Mouse (Mus musculus) kidney, postnatal 10 days (tissue): ENCODE results near the gene Fibin.

Experiments used
- DNase-seq: peaks from one replicate; pipeline ENCODE4 v3.0.0; 2021; ENCODE audit warnings: mixed read lengths

The Fibin gene

GRCm38 (mm10) chr2:110362432-110363283 lies at the start of gene Fibin:
Fibin (minus strand) TSS chr2:110363183.
- peak; percentile 64 for DNase-seq

DNA sequence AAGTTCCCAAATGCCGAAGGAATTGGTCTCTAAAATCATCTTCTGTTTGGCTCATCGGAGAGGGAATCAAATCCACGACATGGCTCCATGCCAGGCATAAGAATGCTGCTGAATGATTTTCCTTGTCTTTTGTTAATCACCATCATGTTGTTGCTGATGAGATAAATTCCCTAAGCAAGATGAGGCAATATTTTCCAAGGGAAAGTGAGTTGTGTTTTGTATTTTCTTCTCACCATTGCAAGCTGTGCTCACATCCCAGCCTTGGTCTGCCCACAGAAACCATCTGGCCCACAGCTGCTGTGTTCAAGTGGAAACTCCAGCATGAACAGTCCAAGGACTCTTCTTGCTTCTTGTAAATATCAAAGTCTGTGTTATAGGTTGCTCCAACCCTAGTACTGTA lies 48.4 kb upstream of the Fibin start:
- DNase-seq: no peak

- DNase-seq: no peak
These were observed 45.8 kb upstream of the Fibin start for GRCm38 (mm10) chr2:110408757-110409156.

DNA sequence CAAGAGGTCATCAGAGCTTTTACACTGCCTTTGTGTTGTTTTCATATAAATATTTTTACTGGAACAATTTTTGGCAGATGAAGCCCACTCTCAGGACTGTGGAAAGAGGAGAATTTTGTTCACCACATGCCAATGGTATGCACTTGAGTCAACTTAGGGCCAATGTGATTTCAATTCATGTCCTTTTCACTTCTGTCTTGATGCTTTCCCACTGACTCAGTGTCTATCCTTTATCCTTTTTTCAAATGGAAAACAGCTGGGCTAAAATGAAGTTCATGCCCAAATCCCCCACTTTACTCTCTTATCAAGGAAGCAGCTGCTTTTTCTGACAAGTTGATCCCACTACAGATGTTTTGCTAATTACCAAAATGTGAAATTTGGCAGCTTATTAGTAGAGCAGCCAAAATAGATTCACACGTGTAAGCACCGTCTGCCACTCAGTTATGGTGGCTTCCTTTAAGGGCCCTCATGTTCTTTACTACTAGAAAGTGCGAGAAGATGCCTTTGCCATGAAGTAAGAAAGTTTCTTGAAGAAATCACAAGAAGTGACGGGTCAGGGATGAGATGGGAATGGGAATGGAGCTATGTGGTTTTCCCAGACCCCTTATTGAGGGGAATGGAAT lies 29.8 kb upstream of the Fibin start:
- DNase-seq: no peak

GRCm38 (mm10) chr2:110390736-110391409 lies 27.9 kb upstream of the Fibin start:
- no peak for DNase-seq

DNA sequence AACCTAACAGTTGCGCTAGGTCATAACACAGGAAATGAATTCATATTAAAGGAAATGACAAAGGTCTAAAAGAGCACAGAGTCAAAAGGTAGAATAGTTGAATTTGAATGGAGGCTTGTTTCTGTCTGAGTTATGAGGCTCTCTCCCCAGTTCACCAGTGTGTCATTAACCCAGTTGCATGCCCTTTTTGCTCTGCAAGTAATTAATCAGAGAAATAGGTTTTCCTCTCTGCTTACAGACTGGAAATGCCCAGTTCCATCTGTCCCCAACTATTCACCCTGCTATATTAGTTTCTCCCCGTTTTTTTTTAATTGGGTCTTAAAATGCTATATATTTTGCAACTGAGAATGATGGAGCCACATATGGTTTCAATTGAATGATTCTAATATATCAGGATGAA lies 16.8 kb upstream of the Fibin start:
- DNase-seq: no peak

DNA sequence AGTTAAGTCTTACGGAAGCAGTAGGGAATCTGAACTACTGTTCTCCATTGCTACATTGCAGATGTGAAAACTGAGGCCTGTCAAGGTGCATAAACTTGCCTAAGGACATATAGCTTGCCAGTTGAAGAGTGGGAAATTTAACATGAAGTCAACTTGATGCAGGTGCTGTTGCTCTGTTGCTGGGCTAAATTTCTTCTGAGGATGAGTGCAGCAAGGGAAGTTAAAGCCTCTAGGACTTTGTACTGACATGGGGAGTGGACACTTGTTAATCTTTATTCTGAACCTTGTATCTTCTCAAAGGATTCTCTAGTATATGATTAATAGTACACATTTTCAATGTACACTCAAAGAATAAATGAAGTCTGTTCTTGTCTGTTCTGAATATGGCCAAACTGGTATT lies 13.7 kb upstream of the Fibin start:
- DNase-seq: peak; percentile 12

DNA sequence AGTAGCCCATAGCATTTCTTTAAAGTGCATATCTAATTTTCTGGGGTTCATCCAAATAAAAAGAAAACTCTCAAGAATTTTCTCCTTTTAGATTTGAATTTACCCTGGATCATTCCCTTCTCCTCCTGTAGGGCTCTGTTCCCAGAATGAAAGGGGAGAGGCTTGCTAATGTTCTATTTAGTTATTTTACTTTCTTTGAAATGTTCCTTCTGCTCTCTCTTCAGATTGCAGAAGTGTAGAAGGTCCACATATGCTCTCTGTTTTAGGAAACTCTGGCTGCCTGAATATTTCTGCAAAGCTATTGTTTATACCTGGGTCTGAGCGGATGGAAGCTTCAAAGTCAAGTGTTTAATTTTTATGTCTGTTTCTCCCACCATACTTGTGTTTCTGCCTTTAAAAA lies 12.5 kb upstream of the Fibin start:
- DNase-seq: no peak

GRCm38 (mm10) chr2:110373186-110373585 lies 10.2 kb upstream of the Fibin start:
- DNase-seq: no peak

- no peak for DNase-seq
These were observed 4.5 kb upstream of the Fibin start for GRCm38 (mm10) chr2:110367382-110367887.

DNA sequence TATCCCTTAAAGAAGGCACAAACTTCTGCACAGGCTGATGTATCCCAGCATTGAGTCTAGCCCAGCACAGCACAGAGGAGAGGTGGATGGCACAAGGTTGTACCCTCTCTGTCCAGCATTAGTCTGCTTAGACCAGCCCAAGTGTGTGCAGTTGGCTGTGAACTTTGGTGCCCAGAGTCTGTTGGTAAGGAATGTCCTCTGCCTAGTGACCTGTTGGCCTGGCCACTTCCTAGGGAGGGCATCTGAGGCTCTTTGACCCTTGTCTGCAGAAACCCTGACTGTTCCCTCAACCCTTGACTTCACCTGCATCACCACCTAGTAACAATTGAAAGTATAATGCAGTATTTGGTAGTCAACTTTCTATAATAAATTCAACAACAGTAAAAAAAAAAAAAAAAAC lies 2.4 kb upstream of the Fibin start:
- no peak for DNase-seq

DNA sequence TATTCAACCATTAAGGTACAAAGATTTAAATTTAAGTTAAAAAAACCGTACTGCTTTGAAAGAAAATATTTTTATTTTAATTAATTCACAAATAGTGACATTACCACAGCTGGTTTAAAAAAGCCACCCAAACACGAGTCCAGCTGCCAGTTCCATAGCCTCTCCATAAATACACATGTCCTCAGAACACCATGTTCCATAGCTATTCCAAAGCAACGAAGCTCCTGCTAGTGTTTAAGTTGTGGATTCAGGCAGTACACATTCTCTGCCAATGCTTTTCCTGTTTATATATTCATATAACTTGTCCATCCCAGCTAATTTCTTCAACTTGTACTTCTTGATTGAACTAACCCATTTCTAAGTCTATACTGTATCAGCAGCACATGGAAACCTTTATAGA lies 872 bp upstream of the Fibin start:
- DNase-seq: no peak

GRCm38 (mm10) chr2:110353302-110353970 lies 9.5 kb downstream of the Fibin start:
- DNase-seq: no peak

DNA sequence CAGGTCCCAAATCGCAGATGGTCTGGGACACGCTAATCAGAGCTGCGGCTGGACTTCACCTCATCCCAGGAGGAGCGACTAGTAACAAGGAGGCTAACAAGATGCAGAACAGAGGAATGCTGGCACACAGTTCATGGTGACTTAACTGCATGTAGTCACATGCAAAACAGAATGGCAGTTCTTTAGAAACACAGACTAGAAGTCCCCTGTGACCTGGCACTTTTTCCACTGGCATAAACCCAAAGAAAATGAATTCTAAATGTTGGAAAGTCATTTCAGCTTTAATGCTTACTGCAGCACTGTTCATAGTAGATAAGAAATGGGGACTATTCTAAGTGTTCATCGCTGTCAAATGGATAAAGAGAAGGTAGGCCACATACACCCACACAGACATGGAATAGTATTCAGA lies 11.1 kb downstream of the Fibin start:
- DNase-seq: peak; percentile 9

GRCm38 (mm10) chr2:110351406-110351805 lies 11.6 kb downstream of the Fibin start:
- no peak for DNase-seq

DNA sequence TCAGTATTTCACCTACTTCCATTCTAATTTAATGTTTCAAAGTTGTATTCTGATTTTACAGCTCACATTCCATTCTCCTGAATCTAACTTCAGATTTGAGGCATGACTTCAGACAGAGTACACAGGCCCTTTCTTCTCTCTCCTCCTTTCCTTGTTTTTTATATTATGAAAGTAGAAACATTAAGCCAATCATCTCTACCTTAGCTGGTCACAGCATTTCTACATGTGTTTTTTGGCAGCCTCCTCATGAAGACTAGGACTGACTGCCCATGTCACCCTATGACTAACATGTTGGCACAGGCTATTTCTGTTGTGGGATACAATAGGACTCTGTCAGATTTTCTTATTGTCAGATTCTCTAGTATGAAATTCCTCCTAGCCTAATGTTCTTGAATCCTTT lies 34.0 kb downstream of the Fibin start:
- DNase-seq: no peak

GRCm38 (mm10) chr2:110319949-110320348 lies 43.0 kb downstream of the Fibin start:
- DNase-seq: no peak

DNA sequence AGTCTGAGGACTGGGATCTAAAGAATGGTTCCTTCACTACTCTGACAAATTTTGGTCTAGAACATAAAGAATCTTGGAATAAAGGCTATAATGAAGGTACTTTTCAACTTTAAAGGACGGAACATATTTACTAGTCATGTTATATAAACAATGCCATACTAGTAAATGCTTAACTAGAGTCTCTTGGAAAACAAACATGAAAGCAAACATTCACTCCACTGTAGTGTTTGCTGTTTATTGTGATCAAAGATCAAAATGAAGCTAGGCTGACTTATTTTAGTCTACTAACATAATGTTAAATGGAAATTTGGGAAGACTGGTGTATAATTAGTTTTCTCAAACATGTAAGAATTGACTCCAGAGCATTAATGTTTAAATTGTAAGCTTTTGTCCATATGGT lies 43.7 kb downstream of the Fibin start:
- no peak for DNase-seq

GRCm38 (mm10) chr2:110318719-110319118 lies 44.3 kb downstream of the Fibin start:
- DNase-seq: no peak

GRCm38 (mm10) chr2:110316116-110316883 lies 46.7 kb downstream of the Fibin start:
- no peak for DNase-seq

- DNase-seq: peak; percentile 19
These were observed 48.4 kb downstream of the Fibin start, which contains the start of gene Bbox1 for GRCm38 (mm10) chr2:110314509-110315155. Bbox1 (minus strand) TSS chr2:110314560.

- no peak for DNase-seq
These were observed 48.9 kb downstream of the Fibin start for GRCm38 (mm10) chr2:110314074-110314473.
